In genomic region chr5:115359851-115360372, GRCm38 (mm10) we compare ENCODE assay signal across 19 mouse cellular contexts. TPM values are rescaled to one million over a fixed set of nuclear protein-coding genes. Genes with fewer than 3 reads are reported as not detected.
DNase-seq lines count a peak whose midpoint lies in the region; ATAC-seq and TF ChIP-seq lines count a peak whose summit lies in the region.
"Had no signal": no experiment of that assay in that cellular context is flagged by ENCODE, and none has a peak within 500 bp of the region (broad histone marks: within the 10 kb centered on the region; RNA-seq: fewer than 3 reads in every experiment).

No protein-coding gene starts in this region.

- no peaks in the 10 kb centered on the region for H3K36me3 ChIP-seq in forebrain, embryonic 11.5 days (ENCODE audit: control insufficient read depth, insufficient read depth, low read length)
- no peaks in the 10 kb centered on the region for H3K36me3 ChIP-seq in forebrain, postnatal 0 days (ENCODE audit: insufficient read depth)
- no peaks in the 10 kb centered on the region for H3K36me3 ChIP-seq in kidney, postnatal 0 days (ENCODE audit: insufficient read depth, low read length)
- no peaks in the 10 kb centered on the region for H3K36me3 ChIP-seq in E14TG2a.4 (ENCODE audit: insufficient read depth, low read length)
- H3K36me3 ChIP-seq: hindbrain, embryonic 12.5 days; lung, embryonic 15.5 days; midbrain, embryonic 13.5 days; neural tube, embryonic 13.5 days had no signal

- no peak overlapping the region for H3K4me3 ChIP-seq in forebrain, embryonic 11.5 days (ENCODE audit: low read depth, low read length)
- no peak overlapping the region for H3K4me3 ChIP-seq in forebrain, postnatal 0 days (ENCODE audit: low read depth, low read length)
- H3K4me3 ChIP-seq in kidney, postnatal 0 days (replicated peaks; ENCODE audit: low read depth, low read length), result no peak overlapping the region
- H3K4me3 ChIP-seq in E14TG2a.4 (replicated peaks; ENCODE audit: low read length), result peak overlapping the region; percentile 54; the same call in 1 of the 2 replicates
- H3K4me3 ChIP-seq: hindbrain, embryonic 12.5 days; lung, embryonic 15.5 days; midbrain, embryonic 13.5 days; neural tube, embryonic 13.5 days had no signal

- intact Hi-C loops in left cerebral cortex, postnatal 36 days (cut with DNase I), result loop anchor here (1.0 kb wide), 1 partner anchor 81 kb away; no protein-coding TSS in a partner anchor

- H3K9me3 ChIP-seq in forebrain, embryonic 11.5 days (ENCODE audit: control insufficient read depth, low read length), result no peaks in the 10 kb centered on the region
- no peaks in the 10 kb centered on the region for H3K9me3 ChIP-seq in forebrain, postnatal 0 days (ENCODE audit: low read length)
- H3K9me3 ChIP-seq in kidney, postnatal 0 days (replicated peaks; ENCODE audit: low read length), result no peaks in the 10 kb centered on the region
- H3K9me3 ChIP-seq in E14TG2a.4 (ENCODE audit: low read length), result no peaks in the 10 kb centered on the region
- H3K9me3 ChIP-seq: hindbrain, embryonic 12.5 days; lung, embryonic 15.5 days; midbrain, embryonic 13.5 days; neural tube, embryonic 13.5 days had no signal

- no peak for TF ChIP-seq CTCF in forebrain, postnatal 0 days (IDR thresholded peaks at IDR 0.05; ENCODE audit: low read depth)
- TF ChIP-seq CTCF in kidney, postnatal 0 days (IDR thresholded peaks at IDR 0.05; ENCODE audit: low read depth), result no peak
- no peak for TF ChIP-seq CTCF in E14TG2a.4 (conservative IDR thresholded peaks at IDR 0.05; ENCODE audit: low read length)

- no peaks in the 10 kb centered on the region for H3K27me3 ChIP-seq in forebrain, embryonic 11.5 days (ENCODE audit: control insufficient read depth, insufficient read depth, low read length)
- H3K27me3 ChIP-seq in forebrain, postnatal 0 days (ENCODE audit: insufficient read depth, low read length), result no peaks in the 10 kb centered on the region
- no peaks in the 10 kb centered on the region for H3K27me3 ChIP-seq in kidney, postnatal 0 days (ENCODE audit: insufficient read depth, low read length)
- H3K27me3 ChIP-seq in E14TG2a.4 (ENCODE audit: insufficient read depth, low read length), result no peaks in the 10 kb centered on the region
- H3K27me3 ChIP-seq: hindbrain, embryonic 12.5 days; lung, embryonic 15.5 days; midbrain, embryonic 13.5 days; neural tube, embryonic 13.5 days had no signal

- H3K9ac ChIP-seq in forebrain, embryonic 11.5 days (ENCODE audit: low read length), result no peak overlapping the region
- no peak overlapping the region for H3K9ac ChIP-seq in forebrain, postnatal 0 days
- no peak overlapping the region for H3K9ac ChIP-seq in kidney, postnatal 0 days (ENCODE audit: low read depth, low read length)
- H3K9ac ChIP-seq: hindbrain, embryonic 12.5 days; liver, embryonic 14.5 days; lung, embryonic 15.5 days; midbrain, embryonic 13.5 days; neural tube, embryonic 13.5 days had no signal

- H3K4me2 ChIP-seq in forebrain, embryonic 11.5 days (ENCODE audit: low read depth, low read length, severe bottlenecking), result no peak overlapping the region
- no peak overlapping the region for H3K4me2 ChIP-seq in forebrain, postnatal 0 days (ENCODE audit: low read depth)
- no peak overlapping the region for H3K4me2 ChIP-seq in kidney, postnatal 0 days (ENCODE audit: low read length)
- H3K4me2 ChIP-seq: hindbrain, embryonic 12.5 days; lung, embryonic 15.5 days; midbrain, embryonic 13.5 days; neural tube, embryonic 13.5 days had no signal

- DNase-seq in forebrain, embryonic 11.5 days (ENCODE audit: low spot score), result no peak
- no peak for DNase-seq in forebrain, postnatal 0 days
- DNase-seq in kidney, postnatal 0 days (ENCODE audit: low spot score), result peak; percentile 32
- no peak for DNase-seq in kidney, postnatal 4 days
- peak; percentile 43 for DNase-seq in forelimb bud, embryonic 11.5 days (ENCODE audit: low read depth, low spot score)
- DNase-seq in thymus, postnatal 14 days, result no peak
- DNase-seq in left cerebral cortex, postnatal 36 days (ENCODE audit: low spot score in 2 of 2), result no peak
- DNase-seq: B cell, adult 2 months; cerebellum, adult 9-10 months; heart, postnatal 10 days; thymus, postnatal 25 days had no signal

- 0 out of 2 replicates have a peak overlapping the region, but pooled peaks have one; percentile 7 for H3K27ac ChIP-seq in forebrain, embryonic 11.5 days (ENCODE audit: low read depth, low read length)
- no peak overlapping the region for H3K27ac ChIP-seq in forebrain, postnatal 0 days (ENCODE audit: low read depth, low read length)
- no peak overlapping the region for H3K27ac ChIP-seq in kidney, postnatal 0 days
- H3K27ac ChIP-seq: hindbrain, embryonic 12.5 days; liver, embryonic 14.5 days; lung, embryonic 15.5 days; macrophage; midbrain, embryonic 13.5 days; neural tube, embryonic 13.5 days had no signal

- no peak for ATAC-seq in forebrain, embryonic 11.5 days (replicated peaks; ENCODE audit: low FRiP score)
- no peak for ATAC-seq in forebrain, postnatal 0 days
- no peak for ATAC-seq in kidney, postnatal 0 days (replicated peaks; ENCODE audit: low FRiP score, low read depth)
- ATAC-seq: inflammation-experienced regulatory T-cells, adult 6 months; midbrain, embryonic 13.5 days had no signal

- WGBS in forebrain, embryonic 11.5 days, result 75% methylated on average over 5 of the region's 5 CpGs
- WGBS in forebrain, postnatal 0 days, result 66% methylated on average over 5 of the region's 5 CpGs
- 45% methylated on average over 5 of the region's 5 CpGs for WGBS in kidney, postnatal 0 days

- H3K4me1 ChIP-seq in forebrain, embryonic 11.5 days (replicated peaks; ENCODE audit: control insufficient read depth, insufficient read depth, low read length), result peaks cover 5% of the 10 kb centered on the region; the same call in 1 of the 2 replicates
- 0 out of 2 replicates have a peak, but pooled peaks cover 3% of the 10 kb centered on the region for H3K4me1 ChIP-seq in forebrain, postnatal 0 days (ENCODE audit: insufficient read depth)
- no peaks in the 10 kb centered on the region for H3K4me1 ChIP-seq in kidney, postnatal 0 days (replicated peaks; ENCODE audit: insufficient read depth, low read length)
- H3K4me1 ChIP-seq in E14TG2a.4 (replicated peaks; ENCODE audit: low read depth, low read length), result peaks cover 76% of the 10 kb centered on the region
- H3K4me1 ChIP-seq: lung, embryonic 15.5 days had no signal

RNA-seq across cellular contexts. Expression of gene Cox6a1, which starts 11.1 kb away (rescaled TPM):
- 674 and 731 TPM in 2 replicates for polyA plus RNA-seq in forebrain, embryonic 11.5 days (2014; fragmentation: Nextera tagmentation; extraction: Ambion mirVana)
- total RNA-seq in forebrain, postnatal 0 days (2014; rRNA removed), result 628 and 701 TPM in 2 replicates
- 1,510 and 1,858 TPM in 2 replicates for polyA plus RNA-seq in forebrain, postnatal 0 days (2015; fragmentation: Nextera tagmentation; extraction: Ambion mirVana)
- 1,591 and 1,635 TPM in 2 replicates for polyA plus RNA-seq in kidney, postnatal 0 days (2015; fragmentation: Nextera tagmentation; extraction: Ambion mirVana)
- 100 to 1,000 TPM; 677 to 817 TPM for total RNA-seq in left cerebral cortex, postnatal 36 days (2021)

RNA-seq across cellular contexts. Expression of gene Triap1, which starts 18.9 kb away (rescaled TPM):
- polyA plus RNA-seq in forebrain, embryonic 11.5 days (2014; fragmentation: Nextera tagmentation; extraction: Ambion mirVana), result 56.4 and 59.4 TPM in 2 replicates
- total RNA-seq in forebrain, postnatal 0 days (2014; rRNA removed), result 17.3 and 22.8 TPM in 2 replicates
- polyA plus RNA-seq in forebrain, postnatal 0 days (2015; fragmentation: Nextera tagmentation; extraction: Ambion mirVana), result 60.5 and 68.0 TPM in 2 replicates
- 58.7 and 59.0 TPM in 2 replicates for polyA plus RNA-seq in kidney, postnatal 0 days (2015; fragmentation: Nextera tagmentation; extraction: Ambion mirVana)
- 10 to 100 TPM; 24.2 to 30.0 TPM for total RNA-seq in left cerebral cortex, postnatal 36 days (2021)

RNA-seq across cellular contexts. Expression of gene Gatc, which starts 18.9 kb away (rescaled TPM):
- 51.5 and 51.6 TPM in 2 replicates for polyA plus RNA-seq in forebrain, embryonic 11.5 days (2014; fragmentation: Nextera tagmentation; extraction: Ambion mirVana)
- 21.8 and 25.5 TPM in 2 replicates for total RNA-seq in forebrain, postnatal 0 days (2014; rRNA removed)
- 34.8 and 40.2 TPM in 2 replicates for polyA plus RNA-seq in forebrain, postnatal 0 days (2015; fragmentation: Nextera tagmentation; extraction: Ambion mirVana)
- polyA plus RNA-seq in kidney, postnatal 0 days (2015; fragmentation: Nextera tagmentation; extraction: Ambion mirVana), result 19.8 and 20.8 TPM in 2 replicates
- 10 to 100 TPM; 20.3 to 21.7 TPM for total RNA-seq in left cerebral cortex, postnatal 36 days (2021)

RNA-seq across cellular contexts. Expression of gene Srsf9, which starts 32.9 kb away (rescaled TPM):
- 373 and 388 TPM in 2 replicates for polyA plus RNA-seq in forebrain, embryonic 11.5 days (2014; fragmentation: Nextera tagmentation; extraction: Ambion mirVana)
- 43.7 and 49.9 TPM in 2 replicates for total RNA-seq in forebrain, postnatal 0 days (2014; rRNA removed)
- polyA plus RNA-seq in forebrain, postnatal 0 days (2015; fragmentation: Nextera tagmentation; extraction: Ambion mirVana), result 112 and 117 TPM in 2 replicates
- polyA plus RNA-seq in kidney, postnatal 0 days (2015; fragmentation: Nextera tagmentation; extraction: Ambion mirVana), result 234 and 251 TPM in 2 replicates
- 10 to 100 TPM; 62.5 to 70.6 TPM for total RNA-seq in left cerebral cortex, postnatal 36 days (2021)

RNA-seq across cellular contexts. Expression of gene Dynll1, which starts 59.1 kb away (rescaled TPM):
- 1,518 and 1,534 TPM in 2 replicates for polyA plus RNA-seq in forebrain, embryonic 11.5 days (2014; fragmentation: Nextera tagmentation; extraction: Ambion mirVana)
- 259 and 351 TPM in 2 replicates for total RNA-seq in forebrain, postnatal 0 days (2014; rRNA removed)
- polyA plus RNA-seq in forebrain, postnatal 0 days (2015; fragmentation: Nextera tagmentation; extraction: Ambion mirVana), result 1,192 and 1,422 TPM in 2 replicates
- polyA plus RNA-seq in kidney, postnatal 0 days (2015; fragmentation: Nextera tagmentation; extraction: Ambion mirVana), result 1,395 and 1,475 TPM in 2 replicates
- total RNA-seq in left cerebral cortex, postnatal 36 days (2021), result 100 to 1,000 TPM; 638 to 644 TPM

Comparison
In these comparisons a context has a peak if more than half of its experiments do, and no peak if none do; other contexts are left out.
1. DNase-seq: peak in kidney, postnatal 0 days (single experiment) and forelimb bud, embryonic 11.5 days (single experiment); none in forebrain, embryonic 11.5 days (single experiment), forebrain, postnatal 0 days (single experiment), kidney, postnatal 4 days (0 of 2), thymus, postnatal 14 days (single experiment) and left cerebral cortex, postnatal 36 days (0 of 2).